In the genomic region with DNA sequence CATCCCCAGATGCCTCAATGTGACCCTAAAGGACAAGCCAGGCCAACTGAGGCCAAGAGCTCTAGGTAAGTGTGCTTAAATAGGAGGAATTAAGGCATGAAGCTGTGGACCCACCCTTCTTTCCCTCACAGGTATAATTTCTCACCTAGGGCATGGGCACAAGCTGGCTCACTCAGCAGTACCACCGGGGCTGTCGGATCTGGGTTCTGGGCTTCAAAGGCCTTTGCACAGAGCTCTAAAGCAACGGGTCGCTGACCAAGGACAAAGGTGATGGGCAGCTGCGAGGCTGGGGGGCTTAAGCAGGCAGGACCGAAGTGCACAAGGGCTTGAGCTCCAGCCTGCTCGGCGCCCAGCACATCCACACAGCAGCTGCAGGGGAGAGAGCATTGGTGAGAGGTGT, we compare ENCODE assay signal across 9 mouse cellular contexts. TPM values are rescaled to one million over a fixed set of nuclear protein-coding genes. Genes with fewer than 3 reads are reported as not detected.
DNase-seq lines count a peak whose midpoint lies in the region; ATAC-seq and TF ChIP-seq lines count a peak whose summit lies in the region.
"Had no signal": no experiment of that assay in that cellular context is flagged by ENCODE, and none has a peak within 500 bp of the region (broad histone marks: within the 10 kb centered on the region; RNA-seq: fewer than 3 reads in every experiment).

No protein-coding gene starts in this region.

- H3K27me3 ChIP-seq in heart, embryonic 14.5 days (ENCODE audit: control insufficient read depth, insufficient read depth, low read length), result no peaks in the 10 kb centered on the region
- H3K27me3 ChIP-seq in G1E (ENCODE audit: insufficient read depth, low read length), result no peaks in the 10 kb centered on the region
- H3K27me3 ChIP-seq in hindbrain, embryonic 10.5 days (ENCODE audit: insufficient read depth, poor library complexity, severe bottlenecking), result no peaks in the 10 kb centered on the region
- no peaks in the 10 kb centered on the region for H3K27me3 ChIP-seq in midbrain, embryonic 10.5 days (ENCODE audit: low read depth, poor library complexity, severe bottlenecking)

- H3K4me2 ChIP-seq in heart, embryonic 14.5 days (ENCODE audit: low read length), result peak overlapping the region; percentile 75; the same call in 1 of the 2 replicates

- TF ChIP-seq CTCF in G1E (IDR thresholded peaks at IDR 0.05; ENCODE audit: low read depth, low read length), result no peak

- H3K27ac ChIP-seq in heart, embryonic 14.5 days (replicated peaks in 1 of 2; ENCODE audit: control insufficient read depth in 1 of 2, insufficient read depth in 1 of 2, low read depth in 2 of 2, low read length in 2 of 2), result no peak overlapping the region
- H3K27ac ChIP-seq in hindbrain, embryonic 10.5 days, result no peak overlapping the region
- H3K27ac ChIP-seq in midbrain, embryonic 10.5 days (replicated peaks), result no peak overlapping the region

- H3K36me3 ChIP-seq in heart, embryonic 14.5 days (ENCODE audit: control insufficient read depth, insufficient read depth, low read length), result peaks cover 40% of the 10 kb centered on the region
- peaks cover 63% of the 10 kb centered on the region for H3K36me3 ChIP-seq in G1E (replicated peaks)
- H3K36me3 ChIP-seq in hindbrain, embryonic 10.5 days, result peaks cover 48% of the 10 kb centered on the region
- peaks cover 41% of the 10 kb centered on the region for H3K36me3 ChIP-seq in midbrain, embryonic 10.5 days

- 91% methylated on average over 8 of the region's 8 CpGs for WGBS in heart, embryonic 14.5 days
- WGBS in hindbrain, embryonic 10.5 days, result 70% methylated on average over 8 of the region's 8 CpGs
- WGBS in midbrain, embryonic 10.5 days, result 50% methylated on average over 8 of the region's 8 CpGs

- DNase-seq in heart, postnatal 4 days, result no peak
- DNase-seq in G1E (ENCODE audit: low spot score), result no peak
- DNase-seq in hindbrain, embryonic 10.5 days (ENCODE audit: low spot score), result no peak
- no peak for DNase-seq in midbrain, embryonic 10.5 days (ENCODE audit: low spot score)
- DNase-seq in left cerebral cortex, postnatal 14 days (ENCODE audit: low spot score in 2 of 2), result no peak
- DNase-seq in cerebellum, postnatal 36 days, result no peak
- DNase-seq in spleen, postnatal 14 days (ENCODE audit: low spot score in 2 of 2), result no peak
- DNase-seq: lung, postnatal 36 days had no signal

- peaks cover 14 to 17% of the 10 kb centered on the region in 2 experiments for H3K4me1 ChIP-seq in heart, embryonic 14.5 days (ENCODE audit: control insufficient read depth in 2 of 2, insufficient read depth in 2 of 2, low read length in 2 of 2)
- H3K4me1 ChIP-seq in G1E (ENCODE audit: insufficient read depth, low read depth, low read length), result peaks cover 44% of the 10 kb centered on the region
- peaks cover 37% of the 10 kb centered on the region for H3K4me1 ChIP-seq in hindbrain, embryonic 10.5 days (replicated peaks)
- peaks cover 38% of the 10 kb centered on the region for H3K4me1 ChIP-seq in midbrain, embryonic 10.5 days

- no peak overlapping the region for H3K9ac ChIP-seq in heart, embryonic 14.5 days (ENCODE audit: low read length)

- intact Hi-C loops in left cerebral cortex, postnatal 14 days (cut with DNase I), result no loop called here

- ATAC-seq in heart, embryonic 14.5 days (ENCODE audit: insufficient number of reproducible peaks, insufficient read depth, low FRiP score, low read depth), result no peak
- no peak for ATAC-seq in G1E (ENCODE audit: extremely low read depth, insufficient number of reproducible peaks, low FRiP score, poor library complexity, severe bottlenecking)

- 0 out of 4 replicates have a peak overlapping the region, but pooled peaks of 1 of the 2 experiments have one; percentile 72 for H3K4me3 ChIP-seq in heart, embryonic 14.5 days (ENCODE audit: control insufficient read depth in 1 of 2, insufficient read depth in 1 of 2, low read depth in 1 of 2, low read length in 2 of 2)
- H3K4me3 ChIP-seq in G1E (ENCODE audit: low read depth, low read length), result peak overlapping the region; percentile 89
- H3K4me3 ChIP-seq in hindbrain, embryonic 10.5 days, result peak overlapping the region; percentile 76
- peak overlapping the region; percentile 64 for H3K4me3 ChIP-seq in midbrain, embryonic 10.5 days

- no peaks in the 10 kb centered on the region for H3K9me3 ChIP-seq in heart, embryonic 14.5 days (ENCODE audit: control insufficient read depth, low read length)
- H3K9me3 ChIP-seq in G1E (replicated peaks), result no peaks in the 10 kb centered on the region
- H3K9me3 ChIP-seq in hindbrain, embryonic 10.5 days, result no peaks in the 10 kb centered on the region
- no peaks in the 10 kb centered on the region for H3K9me3 ChIP-seq in midbrain, embryonic 10.5 days (replicated peaks)

RNA-seq across cellular contexts. Expression of gene Dph2, which starts 1.1 kb away (rescaled TPM):
- polyA plus RNA-seq in heart, embryonic 14.5 days (2014; fragmentation: Nextera tagmentation; extraction: Ambion mirVana), result 10.4 and 10.6 TPM in 2 replicates
- total RNA-seq in heart, postnatal 4 days (2021), result 1 to 10 TPM; 4.1 to 5.1 TPM
- total RNA-seq in G1E (2014; fragmentation: Nextera tagmentation) (8.4 and 10.0 TPM in 2 replicates), G1E (2017) (11.3 and 12.4 TPM in 2 replicates)
- polyA plus RNA-seq in G1E (2012), result 18.8 and 19.4 TPM in 2 replicates
- polyA plus RNA-seq in hindbrain, embryonic 10.5 days (2016; fragmentation: Nextera tagmentation; extraction: Ambion mirVana), result 27.1 and 27.5 TPM in 2 replicates
- 27.9 and 30.9 TPM in 2 replicates for polyA plus RNA-seq in midbrain, embryonic 10.5 days (2016; fragmentation: Nextera tagmentation; extraction: Ambion mirVana)
- 1 to 10 TPM; 9.0 to 9.1 TPM for total RNA-seq in left cerebral cortex, postnatal 14 days (2021)

RNA-seq across cellular contexts. Expression of gene Atp6v0b, which starts 3.6 kb away (rescaled TPM):
- 222 and 250 TPM in 2 replicates for polyA plus RNA-seq in heart, embryonic 14.5 days (2014; fragmentation: Nextera tagmentation; extraction: Ambion mirVana)
- total RNA-seq in heart, postnatal 4 days (2021), result 100 to 1,000 TPM; 115 to 126 TPM
- total RNA-seq in G1E (2014; fragmentation: Nextera tagmentation) (247 and 294 TPM in 2 replicates), G1E (2017) (219 and 225 TPM in 2 replicates)
- polyA plus RNA-seq in G1E (2012), result 181 and 297 TPM in 2 replicates
- 208 and 263 TPM in 2 replicates for polyA plus RNA-seq in hindbrain, embryonic 10.5 days (2016; fragmentation: Nextera tagmentation; extraction: Ambion mirVana)
- 193 and 213 TPM in 2 replicates for polyA plus RNA-seq in midbrain, embryonic 10.5 days (2016; fragmentation: Nextera tagmentation; extraction: Ambion mirVana)
- total RNA-seq in left cerebral cortex, postnatal 14 days (2021), result 100 to 1,000 TPM; 486 to 488 TPM

RNA-seq across cellular contexts. Expression of gene B4galt2, which starts 7.5 kb away (rescaled TPM):
- 13.8 and 18.2 TPM in 2 replicates for polyA plus RNA-seq in heart, embryonic 14.5 days (2014; fragmentation: Nextera tagmentation; extraction: Ambion mirVana)
- 10 to 100 TPM; 19.5 to 21.9 TPM for total RNA-seq in heart, postnatal 4 days (2021)
- total RNA-seq in G1E (2014; fragmentation: Nextera tagmentation) (not detected in 2 replicates), G1E (2017) (0.06 and 0.33 TPM in 2 replicates)
- polyA plus RNA-seq in G1E (2012), result 0.11 and 0.63 TPM in 2 replicates
- polyA plus RNA-seq in hindbrain, embryonic 10.5 days (2016; fragmentation: Nextera tagmentation; extraction: Ambion mirVana), result 22.7 and 31.7 TPM in 2 replicates
- polyA plus RNA-seq in midbrain, embryonic 10.5 days (2016; fragmentation: Nextera tagmentation; extraction: Ambion mirVana), result 24.8 and 27.9 TPM in 2 replicates
- total RNA-seq in left cerebral cortex, postnatal 14 days (2021), result 100 to 1,000 TPM; 136 to 144 TPM

RNA-seq across cellular contexts. Expression of gene Ccdc24, which starts 18.4 kb away (rescaled TPM):
- polyA plus RNA-seq in heart, embryonic 14.5 days (2014; fragmentation: Nextera tagmentation; extraction: Ambion mirVana), result 0.49 and 0.70 TPM in 2 replicates
- 1 to 10 TPM in 1 of 2 experiments, under 1 TPM in 1; 0.59 to 1.1 TPM for total RNA-seq in heart, postnatal 4 days (2021)
- total RNA-seq in G1E (2014; fragmentation: Nextera tagmentation) (not detected in 2 replicates), G1E (2017) (0.52 TPM in 1 of 2 replicates, not detected in the other)
- not detected in 2 replicates for polyA plus RNA-seq in G1E (2012)
- polyA plus RNA-seq in hindbrain, embryonic 10.5 days (2016; fragmentation: Nextera tagmentation; extraction: Ambion mirVana), result 2.0 and 2.4 TPM in 2 replicates
- 1.1 and 2.2 TPM in 2 replicates for polyA plus RNA-seq in midbrain, embryonic 10.5 days (2016; fragmentation: Nextera tagmentation; extraction: Ambion mirVana)
- total RNA-seq in left cerebral cortex, postnatal 14 days (2021), result 1 to 10 TPM; 2.1 to 2.8 TPM

RNA-seq across cellular contexts. Expression of gene Ipo13, which starts 24.0 kb away (rescaled TPM):
- 35.5 and 36.4 TPM in 2 replicates for polyA plus RNA-seq in heart, embryonic 14.5 days (2014; fragmentation: Nextera tagmentation; extraction: Ambion mirVana)
- total RNA-seq in heart, postnatal 4 days (2021), result 10 to 100 TPM; 49.6 TPM
- 17.9 and 25.1 TPM in 2 replicates for total RNA-seq in G1E (2014; fragmentation: Nextera tagmentation)
- total RNA-seq in G1E (2017), result 7.5 and 8.9 TPM in 2 replicates
- polyA plus RNA-seq in G1E (2012), result 14.3 and 18.8 TPM in 2 replicates
- polyA plus RNA-seq in hindbrain, embryonic 10.5 days (2016; fragmentation: Nextera tagmentation; extraction: Ambion mirVana), result 71.1 and 79.5 TPM in 2 replicates
- 66.5 and 80.5 TPM in 2 replicates for polyA plus RNA-seq in midbrain, embryonic 10.5 days (2016; fragmentation: Nextera tagmentation; extraction: Ambion mirVana)
- total RNA-seq in left cerebral cortex, postnatal 14 days (2021), result 100 to 1,000 TPM; 124 to 125 TPM
